Mouse (Mus musculus) heart, adult 2 months (tissue): ENCODE measurements around the gene Cdcp2.
A peak's percentile ranks its signal among the peaks of the same experiment; 100 is the strongest.

ENCODE experiments used
- CTCF ChIP-seq: fragments of 200-600 bp; IDR thresholded peaks from 2 replicates; pipeline ENCODE4 v1.8.1; 2022; ENCODE audit warnings: antibody characterized with exemption, mild to moderate bottlenecking, moderate library complexity
- EP300 ChIP-seq: fragments of 200-500 bp; IDR thresholded peaks from 2 replicates; pipeline ENCODE4 v1.6.1; 2011; ENCODE audit warnings: low read depth, low read length, control low read depth; ENCODE audit not compliant: insufficient read depth
- POLR2A ChIP-seq: fragments of 200-500 bp; IDR thresholded peaks from 2 replicates; pipeline ENCODE4 v1.6.1; 2011; ENCODE audit warnings: mild to moderate bottlenecking, low read depth, low read length, control low read depth; ENCODE audit not compliant: insufficient read depth

DNA sequence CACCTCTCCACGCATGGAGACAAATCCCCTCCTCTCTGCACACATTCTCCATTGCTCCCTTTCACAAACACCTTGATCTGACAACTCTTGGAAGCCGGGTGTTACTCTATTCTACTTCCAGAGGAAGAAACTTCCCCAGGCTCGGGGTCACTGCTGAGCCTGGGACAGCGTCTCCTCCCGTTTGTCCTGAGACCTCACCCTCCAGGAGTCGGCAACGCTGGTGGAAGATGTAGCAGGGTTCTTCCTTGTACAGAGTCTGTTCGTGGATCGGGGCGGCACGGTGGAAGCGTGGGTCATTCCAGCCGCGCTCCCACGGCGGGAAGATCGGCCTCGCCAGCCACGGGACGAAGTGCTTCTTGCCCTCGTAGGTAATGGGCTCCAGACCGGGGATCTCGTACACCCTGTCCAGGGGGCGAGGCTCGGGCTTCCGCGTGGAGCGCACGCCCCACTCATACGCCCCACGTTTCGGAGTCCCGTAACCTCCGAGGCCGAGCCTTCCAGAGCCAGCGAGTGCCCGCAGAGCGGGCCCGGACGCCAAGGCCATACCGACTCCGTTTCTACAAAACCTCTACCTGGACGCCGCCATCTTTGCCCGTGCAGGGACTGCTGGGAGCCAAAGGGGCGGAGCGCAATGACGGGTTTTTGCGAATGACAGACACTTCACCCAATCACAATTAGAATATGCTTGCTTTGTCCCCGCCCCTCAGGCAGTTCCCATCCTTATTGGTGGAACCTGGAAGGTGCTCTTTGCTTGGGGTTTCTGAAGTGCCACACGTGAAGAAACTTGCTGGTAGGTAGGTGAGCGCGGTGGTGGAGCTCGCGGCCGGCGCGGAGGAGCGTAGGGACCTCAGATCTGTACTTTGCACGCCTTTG is 30.2 kb upstream of the Cdcp2 start, which contains the start of the genes Mrpl37 and Cyb5rl:
- no peak for TF ChIP-seq CTCF
- no peak for TF ChIP-seq EP300
- peak; percentile 89 for TF ChIP-seq POLR2A
